Mouse (Mus musculus) retina, postnatal 7 days (tissue): ENCODE measurements at regions not wholly inside any gene's neighbourhood (a gene's known extent, or its start where the extent isn't known, plus 50 kb on each side); places are given as distances from the start of the nearest gene placed in this dataset.
"Not testable (repeated sequence)": the region's sequence is repeated elsewhere in the genome, so short reads cannot be mapped to it uniquely, and the experiment has no call there.

Experiments
- DNase-seq: peaks from one replicate; pipeline ENCODE4 v3.0.0-alpha.2; 2012; ENCODE audit warnings: low read depth, low spot score

- peak; percentile 1 for DNase-seq
Measured at GRCm38 (mm10) chr2:55182416-55182815, 253.4 kb upstream of the Kcnj3 start.

DNA sequence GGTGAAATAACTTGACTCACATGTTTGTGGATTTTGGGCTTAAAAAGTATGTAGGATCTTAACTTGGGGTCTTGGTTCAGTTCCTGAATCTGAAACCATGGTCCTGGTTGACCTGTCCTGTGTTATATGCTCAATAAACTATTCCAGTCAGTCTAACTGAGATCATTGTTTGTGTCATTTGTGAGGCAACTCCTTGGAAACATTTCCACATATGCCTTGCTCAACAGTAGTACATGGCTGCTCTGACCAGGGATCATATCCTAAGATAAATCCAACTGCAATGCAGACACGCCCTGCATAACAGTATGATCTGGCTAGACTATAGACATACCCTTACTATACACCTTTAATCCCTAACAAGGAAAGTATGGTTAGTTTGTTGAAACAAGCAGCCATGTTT is 228.9 kb upstream of the Kcnj3 start:
- DNase-seq: no peak

DNA sequence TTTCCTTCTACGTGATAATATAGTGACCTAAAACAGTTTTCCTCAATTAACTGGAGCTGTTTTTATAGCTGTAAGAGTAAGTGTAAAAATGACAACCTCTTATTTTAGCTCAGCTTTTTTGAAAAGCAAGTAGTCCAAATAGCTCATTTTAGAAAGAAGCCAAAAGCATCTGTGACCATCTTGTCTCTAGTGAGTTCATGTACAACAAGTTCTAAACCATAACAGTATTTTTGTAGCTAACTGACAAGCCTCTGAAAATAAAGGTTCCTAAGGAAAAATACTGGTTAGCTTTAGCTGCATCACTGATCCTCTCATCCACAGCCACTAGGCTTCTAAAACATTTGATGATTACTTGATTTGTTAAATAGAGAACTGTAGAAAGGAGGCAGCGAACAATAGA is 227.2 kb upstream of the Kcnj3 start:
- DNase-seq: no peak

- no peak for DNase-seq
Measured at GRCm38 (mm10) chr2:55209848-55210390, 225.9 kb upstream of the Kcnj3 start.

GRCm38 (mm10) chr2:55211281-55211680 is 224.5 kb upstream of the Kcnj3 start:
- no peak for DNase-seq

- DNase-seq: no peak
Measured at GRCm38 (mm10) chr2:55222046-55222445, 213.7 kb upstream of the Kcnj3 start.

- DNase-seq: not testable (repeated sequence)
Measured at GRCm38 (mm10) chr2:55222741-55223140, 213.0 kb upstream of the Kcnj3 start.

DNA sequence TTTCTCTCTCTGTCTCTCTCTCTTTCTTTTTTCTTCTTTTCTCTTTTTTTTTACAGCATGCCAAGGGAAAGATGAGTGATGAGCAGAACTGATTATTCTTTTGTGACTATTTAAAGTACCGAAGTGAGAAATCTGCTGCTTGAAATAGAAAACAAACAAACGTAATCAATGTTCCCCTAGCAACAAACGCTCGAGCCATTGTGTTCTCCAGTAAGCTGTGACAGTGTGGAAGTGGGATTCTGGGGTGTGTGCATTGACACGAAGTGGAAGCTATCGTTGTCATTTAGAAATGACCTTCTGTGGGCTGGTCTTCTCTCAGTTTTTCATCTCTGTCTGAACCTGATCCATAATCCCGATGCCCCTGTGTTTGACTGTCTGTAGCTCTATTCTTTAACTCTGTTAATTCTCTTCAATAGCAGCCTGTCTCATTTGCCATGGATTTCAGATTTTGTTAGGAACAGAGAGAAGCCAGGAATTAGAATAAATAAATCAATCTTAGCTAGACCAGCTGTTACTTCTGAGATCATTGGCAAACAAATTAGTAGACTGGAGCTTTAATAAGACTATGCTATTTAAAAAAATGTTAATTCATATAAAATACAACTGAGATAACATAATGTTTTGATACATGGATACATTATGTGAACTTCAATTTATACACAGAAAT is 207.5 kb upstream of the Kcnj3 start:
- no peak for DNase-seq

DNA sequence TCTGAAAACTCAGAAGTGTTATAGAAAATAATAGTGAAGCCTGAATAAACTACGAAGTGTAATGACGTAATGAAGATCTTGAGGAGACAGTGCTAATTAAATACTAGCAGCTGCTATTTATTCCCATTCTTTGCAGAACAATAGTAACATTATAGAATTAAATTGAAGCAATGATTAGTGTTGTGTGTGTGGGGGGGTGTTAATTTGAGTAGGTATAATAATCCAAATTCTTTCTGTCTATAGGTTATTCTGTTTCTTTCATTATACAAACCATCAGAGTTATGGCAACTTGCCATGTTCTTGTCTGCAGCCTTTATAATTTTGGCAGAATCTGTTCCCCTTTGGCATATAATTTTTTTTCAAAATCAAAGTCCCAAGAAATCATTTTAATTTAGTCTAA is 203.9 kb upstream of the Kcnj3 start:
- DNase-seq: no peak

GRCm38 (mm10) chr2:55253134-55253533 is 182.6 kb upstream of the Kcnj3 start:
- no peak for DNase-seq

DNA sequence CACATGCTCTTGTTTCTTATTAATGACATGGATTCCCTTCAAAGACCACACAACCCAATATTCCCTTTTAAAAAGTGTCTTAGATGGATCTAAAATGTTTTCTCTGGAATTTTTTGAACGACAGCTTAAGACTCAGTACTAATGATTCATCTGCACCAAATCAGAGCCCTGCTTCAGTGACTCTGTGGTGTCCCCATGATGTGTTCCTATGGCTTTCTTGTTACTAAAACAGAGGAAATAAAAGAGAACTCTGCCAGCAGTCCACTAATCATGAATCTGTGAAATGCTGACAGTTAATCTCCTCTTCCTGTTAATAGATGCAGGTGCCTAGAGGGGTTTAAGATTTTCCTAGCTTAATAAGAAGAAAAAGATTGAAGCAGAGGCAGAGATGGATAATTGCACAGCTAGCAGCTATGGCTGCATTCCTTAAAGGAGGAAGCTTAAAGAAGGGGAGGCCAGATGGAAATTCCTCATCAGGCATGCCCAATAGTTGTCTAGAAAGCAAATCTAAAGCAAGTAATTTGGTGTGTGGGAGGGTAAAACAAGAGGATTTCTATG is 173.0 kb upstream of the Kcnj3 start:
- DNase-seq: no peak

DNA sequence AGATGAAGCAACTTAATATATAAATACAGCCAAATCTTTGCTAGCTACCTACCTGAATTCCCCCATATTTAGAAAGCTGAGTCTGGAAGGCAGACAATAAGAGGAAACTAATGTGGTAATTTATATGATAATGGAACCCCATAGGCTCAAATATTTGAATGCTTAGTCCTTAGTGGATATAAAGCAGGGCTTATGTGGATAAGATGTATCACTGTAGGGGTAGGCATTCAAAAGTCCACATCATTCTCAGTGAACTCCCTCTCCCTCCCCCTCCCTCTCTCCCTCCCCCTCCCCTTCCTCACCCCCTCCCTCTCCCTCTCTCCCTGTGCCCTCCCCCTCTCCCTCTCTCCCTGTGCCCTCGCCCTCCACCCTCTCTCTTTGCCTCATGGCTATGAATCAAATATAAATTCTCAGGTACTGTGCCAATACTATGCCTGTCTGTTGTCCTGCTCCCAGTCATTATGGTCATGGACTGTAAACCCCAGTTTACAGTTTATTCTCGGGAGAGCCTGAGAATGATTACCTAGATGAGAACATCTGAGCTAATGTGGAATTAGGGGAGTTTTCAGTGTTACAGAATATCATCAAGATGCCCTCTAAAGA is 171.8 kb upstream of the Kcnj3 start:
- DNase-seq: no peak

DNA sequence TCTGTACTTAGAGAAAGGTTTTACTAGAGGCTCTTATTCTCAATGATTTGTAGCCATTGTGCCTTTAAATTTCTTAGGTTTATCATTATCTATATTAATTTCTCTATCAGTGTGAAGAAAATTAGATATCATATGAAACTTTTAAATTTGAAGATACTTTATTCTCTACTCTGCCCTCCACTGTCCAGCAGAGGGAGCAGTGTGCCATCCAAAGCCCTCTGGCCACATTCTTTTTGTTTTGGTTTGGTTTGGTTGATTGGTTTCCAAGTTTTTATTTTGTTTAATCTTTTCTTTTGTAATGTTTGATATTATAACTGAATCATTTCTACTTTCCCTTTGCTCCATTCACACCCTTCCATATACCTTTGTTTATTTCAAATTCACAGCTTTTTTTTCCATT is 129.4 kb upstream of the Kcnj3 start:
- DNase-seq: peak; percentile 3

- no peak for DNase-seq
Measured at GRCm38 (mm10) chr2:55315627-55316026, 120.1 kb upstream of the Kcnj3 start.

DNA sequence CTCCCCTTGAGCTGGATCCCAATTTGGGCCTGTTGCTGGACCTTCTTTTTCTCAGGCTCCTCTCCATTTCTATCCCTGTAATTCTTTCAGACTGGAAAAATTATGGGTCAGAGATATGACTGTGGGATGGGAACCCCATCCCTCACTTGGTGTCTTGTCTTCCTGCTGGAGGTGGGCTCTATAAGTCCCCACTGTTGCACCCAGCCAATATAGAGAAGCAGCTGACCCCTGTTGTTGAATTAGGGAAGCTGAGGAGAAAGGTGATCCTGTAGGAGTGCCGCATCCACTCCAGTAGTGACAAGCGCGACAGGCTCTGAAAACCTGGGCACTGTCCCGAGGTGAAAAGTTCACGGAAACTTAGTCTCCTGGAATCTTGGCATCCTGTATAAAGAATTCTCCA is 81.7 kb upstream of the Kcnj3 start:
- DNase-seq: not testable (repeated sequence)
